Mouse (Mus musculus) midbrain, postnatal 0 days (tissue): Measurements from ENCODE around the gene Shisa3. TPM values are rescaled to one million over a fixed set of nuclear protein-coding genes. Genes with fewer than 3 reads are reported as not detected.

Source experiments
- ATAC-seq: fragments of 200-750 bp; cut with Nextera tagmentation; 2 replicates; pipeline ENCODE4 v1.8.0; 2017; ENCODE audit warnings: moderate number of reproducible peaks, mild to moderate bottlenecking, moderate TSS enrichment, moderate library complexity; ENCODE audit not compliant: low FRiP score
- DNase-seq: peaks from one replicate; pipeline ENCODE4 v3.0.0-alpha.2; 2015; ENCODE audit warnings: low spot score
- H3K27ac ChIP-seq: fragments of 300-500 bp; sonication (generic); 2 replicates; pipeline ENCODE4 v1.5.1; 2014; ENCODE audit warnings: low read depth, mild to moderate bottlenecking, low read length, mixed read lengths
- H3K27me3 ChIP-seq: fragments of 300-500 bp; sonication (generic); 2 replicates; pipeline ENCODE4 v1.6.1; 2014; ENCODE audit warnings: low read length, control low read depth, mixed read lengths; ENCODE audit not compliant: insufficient read depth
- H3K36me3 ChIP-seq: fragments of 300-500 bp; sonication (generic); 2 replicates; pipeline ENCODE4 v1.6.1; 2014; ENCODE audit warnings: low read length, control low read depth, mixed read lengths; ENCODE audit not compliant: insufficient read depth
- H3K4me1 ChIP-seq: fragments of 300-500 bp; sonication (generic); 2 replicates; pipeline ENCODE4 v1.6.1; 2014; ENCODE audit warnings: mild to moderate bottlenecking, control low read depth, antibody characterized with exemption, low read length, mixed read lengths; ENCODE audit not compliant: insufficient read depth
- H3K4me2 ChIP-seq: fragments of 300-500 bp; sonication (generic); 2 replicates; pipeline ENCODE4 v1.6.1; 2014; ENCODE audit warnings: low read depth, mild to moderate bottlenecking, low read length, mixed read lengths; ENCODE audit not compliant: poor library complexity, severe bottlenecking
- H3K4me3 ChIP-seq: fragments of 300-500 bp; sonication (generic); 2 replicates; pipeline ENCODE4 v1.5.1; 2014; ENCODE audit warnings: low read depth, mild to moderate bottlenecking, low read length, moderate library complexity
- H3K9ac ChIP-seq: fragments of 300-500 bp; sonication (generic); replicated peaks from 2 replicates; pipeline ENCODE4 v1.6.1; 2014; ENCODE audit warnings: mild to moderate bottlenecking, low read length, moderate library complexity, mixed read lengths; ENCODE audit not compliant: poor library complexity, severe bottlenecking
- H3K9me3 ChIP-seq: fragments of 300-500 bp; sonication (generic); 2 replicates; pipeline ENCODE4 v1.6.1; 2016; ENCODE audit warnings: low read length, control low read depth
- CTCF ChIP-seq: IDR thresholded peaks from 2 replicates; pipeline ENCODE4 v1.5.1; 2016; ENCODE audit warnings: antibody characterized with exemption, mild to moderate bottlenecking
- WGBS: fragments of 180-500 bp; shearing (Covaris S2); extraction: QIAGEN DNeasy Blood & Tissue Kit; methylation state at CpG from one replicate; pipeline ENCODE4 v1.1.7; 2014; 5-methylcytosine and 5-hydroxymethylcytosine counted together
- microRNA-seq: library from miRNA; unstranded; fragments of <30 nt; microRNA quantifications from one replicate; pipeline ENCODE4, GENCODE M21; 2016; ENCODE audit warnings: borderline number of aligned reads
- polyA plus RNA-seq: library from polyadenylated mRNA; unstranded; fragments of >200 nt; fragmentation: Nextera tagmentation; extraction: Ambion mirVana; gene quantifications from 2 replicates; pipeline ENCODE4 v1.2.1, GENCODE M21; 2015
- total RNA-seq: library from RNA; depleted of rRNA; stranded (reverse); fragments of >200 nt; gene quantifications from 2 replicates; pipeline ENCODE4 v1.2.3, GENCODE M21; 2014; rRNA removed

Shisa3 gene
- total and polyA plus RNA-seq, 2 experiments from 2014 or later, result 9.4 to 28.0 TPM

DNA sequence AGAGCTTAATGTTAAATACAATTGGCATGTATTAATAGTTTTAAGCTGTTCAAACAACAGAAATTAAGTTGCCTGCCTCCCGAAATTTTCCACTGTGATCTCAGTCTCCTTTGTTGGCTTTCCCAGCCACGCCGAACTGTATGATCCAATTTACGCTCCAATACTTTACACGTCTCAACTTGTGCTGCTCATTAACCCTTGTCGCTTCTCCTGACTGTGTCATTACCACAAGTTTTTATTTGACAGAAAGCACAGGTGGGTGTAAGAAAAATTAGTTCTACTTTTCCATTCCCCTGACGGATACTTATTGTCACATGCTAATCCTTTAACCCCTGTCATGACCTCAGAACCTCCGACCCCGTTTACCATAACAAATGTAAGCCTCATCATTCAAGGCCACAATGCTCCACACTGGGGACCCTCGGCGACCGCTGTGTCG lies 49.2 kb downstream of the Shisa3 start:
- Histone ChIP-seq H3K27me3 (0 out of 2 replicates have a peak, but pooled peaks cover 5% of the 10 kb centered on the region), H3K4me1 (no peaks in the 10 kb centered on the region), H3K4me3 (no peak overlapping the region), H3K9ac (no peak overlapping the region), H3K36me3 (peaks cover 10% of the 10 kb centered on the region; the same call in 1 of the 2 replicates), H3K27ac (no peak overlapping the region), H3K4me2 (no peak overlapping the region), H3K9me3 (no peaks in the 10 kb centered on the region)
- DNase-seq, result no peak
- no peak for TF ChIP-seq CTCF
- 32% methylated on average over 13 of the region's 13 CpGs for WGBS
- no peak for ATAC-seq

DNA sequence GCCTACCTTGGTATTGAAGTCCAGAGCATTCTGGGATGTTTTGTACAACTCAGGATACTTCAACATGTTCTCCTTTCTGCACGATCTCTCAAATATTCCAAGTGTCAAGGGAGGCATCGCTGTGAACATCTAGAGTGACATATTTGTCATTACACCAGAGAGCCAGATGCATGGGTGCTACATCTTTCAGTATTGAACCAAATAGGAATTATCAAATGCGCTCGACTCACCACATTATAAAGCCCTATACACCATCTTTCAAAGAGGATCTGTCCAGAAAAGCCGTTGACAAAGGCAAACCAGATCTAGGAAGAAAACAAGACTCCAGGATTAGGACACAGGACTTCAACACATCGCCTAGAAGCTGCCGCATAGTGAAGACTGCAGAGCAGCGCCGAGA lies 52.2 kb downstream of the Shisa3 start:
- H3K27ac ChIP-seq, result no peak overlapping the region
- no peak overlapping the region for H3K9ac ChIP-seq
- ATAC-seq, result no peak

GRCm38 (mm10) chr5:67662715-67663114 lies 55.0 kb downstream of the Shisa3 start:
- Histone ChIP-seq H3K27ac (no peak overlapping the region), H3K4me1 (no peaks in the 10 kb centered on the region), H3K4me2 (no peak overlapping the region), H3K4me3 (no peak overlapping the region), H3K9ac (no peak overlapping the region), H3K36me3 (peaks cover 19% of the 10 kb centered on the region), H3K9me3 (no peaks in the 10 kb centered on the region), H3K27me3 (peaks cover 7% of the 10 kb centered on the region; the same call in 1 of the 2 replicates)
- no peak for ATAC-seq
- no peak for TF ChIP-seq CTCF
- 49% methylated on average over 6 of the region's 6 CpGs for WGBS
- no peak for DNase-seq

More for the DNA sequence above, 52.2 kb downstream of the Shisa3 start:
- no peak for DNase-seq
- H3K27me3 ChIP-seq, result peaks cover 7% of the 10 kb centered on the region; the same call in 1 of the 2 replicates
- no peak for TF ChIP-seq CTCF
- no peaks in the 10 kb centered on the region for H3K4me1 ChIP-seq
- peaks cover 12% of the 10 kb centered on the region for H3K36me3 ChIP-seq
- no peak overlapping the region for H3K4me3 ChIP-seq
- H3K4me2 ChIP-seq, result no peak overlapping the region
- no peaks in the 10 kb centered on the region for H3K9me3 ChIP-seq
- 80% methylated on average over 9 of the region's 9 CpGs for WGBS

DNA sequence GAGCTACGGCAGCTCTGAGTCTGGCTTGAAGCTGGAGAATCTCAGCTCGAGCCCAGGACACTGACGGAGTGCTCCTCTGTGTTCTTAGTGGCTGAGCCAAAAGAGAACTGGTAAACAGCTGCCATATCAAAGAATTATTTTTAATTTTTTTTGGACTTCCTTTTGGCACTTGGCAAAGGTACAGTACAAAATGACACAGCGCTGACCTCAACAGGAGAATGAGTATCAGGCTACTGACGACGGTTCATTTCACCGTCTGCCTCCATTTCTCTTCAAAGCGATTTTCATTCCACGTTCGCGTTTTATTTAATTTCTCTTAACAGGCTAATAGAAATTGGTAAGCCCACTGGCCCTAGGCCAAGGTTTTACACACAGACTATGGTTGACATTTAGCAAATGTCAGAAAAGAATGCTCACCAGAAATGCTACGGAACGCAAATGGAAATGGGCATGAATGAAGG lies 61.8 kb downstream of the Shisa3 start:
- Histone ChIP-seq H3K27ac (no peak overlapping the region), H3K9me3 (no peaks in the 10 kb centered on the region), H3K36me3 (peaks cover 20% of the 10 kb centered on the region), H3K4me3 (no peak overlapping the region), H3K9ac (no peak overlapping the region), H3K4me2 (no peak overlapping the region), H3K27me3 (peaks cover 2% of the 10 kb centered on the region; the same call in 1 of the 2 replicates), H3K4me1 (no peaks in the 10 kb centered on the region)
- TF ChIP-seq CTCF, result no peak
- 74% methylated on average over 13 of the region's 13 CpGs for WGBS
- no peak for ATAC-seq
- no peak for DNase-seq

DNA sequence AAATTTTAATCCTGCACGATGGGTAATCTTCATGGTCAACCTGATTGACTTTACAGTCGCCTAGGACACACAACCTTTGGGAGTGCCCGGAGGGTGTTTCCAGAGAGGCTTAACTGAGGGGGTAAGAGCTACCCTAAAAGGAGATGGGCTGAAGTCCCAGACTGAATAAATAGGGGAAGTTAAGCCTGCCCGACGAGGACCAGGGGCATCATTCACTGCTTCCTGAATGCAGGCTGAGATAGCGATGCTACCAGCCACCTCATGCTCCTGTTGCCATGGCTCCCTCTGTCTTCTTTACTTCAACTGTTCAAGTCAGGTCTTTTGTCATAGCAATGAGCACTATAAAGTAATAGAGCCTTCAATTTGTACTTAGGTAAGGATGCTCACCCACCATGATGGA lies 62.5 kb downstream of the Shisa3 start:
- DNase-seq, result no peak
- no peak overlapping the region for H3K27ac ChIP-seq
- H3K9ac ChIP-seq, result no peak overlapping the region
- no peaks in the 10 kb centered on the region for H3K9me3 ChIP-seq
- no peak overlapping the region for H3K4me3 ChIP-seq
- no peak overlapping the region for H3K4me2 ChIP-seq
- H3K36me3 ChIP-seq, result peaks cover 18% of the 10 kb centered on the region
- ATAC-seq, result no peak
- TF ChIP-seq CTCF, result no peak
- 56% methylated on average over 6 of the region's 6 CpGs for WGBS
- H3K4me1 ChIP-seq, result no peaks in the 10 kb centered on the region
- no peaks in the 10 kb centered on the region for H3K27me3 ChIP-seq

GRCm38 (mm10) chr5:67673008-67673407 lies 65.3 kb downstream of the Shisa3 start:
- ATAC-seq, result no peak
- Histone ChIP-seq H3K9ac (no peak overlapping the region), H3K36me3 (peaks cover 12% of the 10 kb centered on the region), H3K27me3 (no peaks in the 10 kb centered on the region), H3K4me2 (no peak overlapping the region), H3K4me3 (no peak overlapping the region), H3K4me1 (no peaks in the 10 kb centered on the region), H3K27ac (no peak overlapping the region), H3K9me3 (no peaks in the 10 kb centered on the region)
- no peak for TF ChIP-seq CTCF
- 88% methylated on average over 4 of the region's 4 CpGs for WGBS
- DNase-seq, result no peak

Small RNAs within 50 kb of the gene (microRNA-seq; reads per million reads assigned to microRNA genes)
- gene Gm23617, result not detected

Other genes starting within 250 kb of the Shisa3 start
- 16.1 and 18.2 TPM in 2 replicates for gene Bend4, start 179.6 kb upstream of the Shisa3 start, total RNA-seq
- gene Bend4, start 179.6 kb upstream of the Shisa3 start, polyA plus RNA-seq, result 9.2 and 9.5 TPM in 2 replicates
- gene Atp8a1, start 239.6 kb downstream of the Shisa3 start, total RNA-seq, result 95.7 and 104 TPM in 2 replicates
- 35.5 and 42.9 TPM in 2 replicates for gene Atp8a1, start 239.6 kb downstream of the Shisa3 start, polyA plus RNA-seq